Mouse (Mus musculus) cerebellum, adult 11 months (tissue): Measurements from ENCODE around the gene Kdf1.

Source experiments
- DNase-seq: peaks from one replicate; pipeline ENCODE4 v3.0.0; 2022

The Kdf1 gene

DNA sequence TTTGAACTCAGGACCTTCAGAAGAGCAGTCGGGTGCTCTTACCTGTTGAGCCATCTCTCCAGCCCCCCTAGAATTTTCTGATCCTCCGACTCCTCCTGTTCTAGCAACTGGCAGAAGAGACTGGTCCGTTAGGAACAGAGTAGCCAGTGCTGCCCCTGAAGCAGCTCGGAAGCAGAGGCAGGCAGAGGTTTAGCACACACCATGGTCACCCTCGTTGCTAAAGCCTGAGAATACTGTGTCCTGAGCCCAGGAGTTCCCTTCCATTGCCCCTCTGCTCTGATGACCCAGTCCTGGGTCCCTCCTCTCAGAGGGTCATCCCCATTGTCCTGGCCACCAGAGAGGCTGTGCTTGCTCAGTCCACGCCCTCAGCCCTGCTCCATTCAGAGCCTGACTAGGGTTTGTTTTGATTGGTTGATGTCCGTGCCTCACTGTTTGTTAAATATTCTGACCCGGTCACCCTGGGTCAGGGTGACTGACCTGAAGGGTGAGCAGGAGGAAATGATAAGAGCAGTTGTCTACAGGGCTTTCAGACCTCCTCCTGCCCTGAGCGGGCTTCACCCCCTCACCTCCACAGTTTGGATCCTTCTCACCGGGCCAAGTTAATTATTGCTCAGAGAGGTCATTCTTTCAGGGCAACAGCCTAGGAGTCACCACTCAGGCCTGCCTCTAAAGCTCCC is 38.4 kb downstream of the Kdf1 start:
- no peak for DNase-seq

DNA sequence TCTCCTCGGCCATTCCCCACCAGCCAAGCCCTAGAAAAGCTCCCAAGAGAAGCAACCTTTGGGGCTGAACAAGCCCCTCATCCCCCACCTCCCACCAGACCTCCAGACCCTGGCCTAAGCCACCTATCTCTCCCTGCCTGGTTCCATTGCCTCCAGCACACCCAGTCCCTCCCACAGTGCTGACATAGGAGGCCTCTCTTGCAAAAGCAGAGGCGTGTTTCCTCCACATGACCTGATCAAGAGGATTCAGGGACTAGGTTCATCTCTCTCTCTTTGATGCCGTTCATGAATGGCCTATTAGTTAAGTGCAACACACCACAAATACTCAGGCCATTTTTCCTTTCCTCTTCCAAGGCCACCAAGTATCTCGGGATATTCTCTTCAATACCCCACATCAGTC is 41.1 kb downstream of the Kdf1 start:
- no peak for DNase-seq

DNA sequence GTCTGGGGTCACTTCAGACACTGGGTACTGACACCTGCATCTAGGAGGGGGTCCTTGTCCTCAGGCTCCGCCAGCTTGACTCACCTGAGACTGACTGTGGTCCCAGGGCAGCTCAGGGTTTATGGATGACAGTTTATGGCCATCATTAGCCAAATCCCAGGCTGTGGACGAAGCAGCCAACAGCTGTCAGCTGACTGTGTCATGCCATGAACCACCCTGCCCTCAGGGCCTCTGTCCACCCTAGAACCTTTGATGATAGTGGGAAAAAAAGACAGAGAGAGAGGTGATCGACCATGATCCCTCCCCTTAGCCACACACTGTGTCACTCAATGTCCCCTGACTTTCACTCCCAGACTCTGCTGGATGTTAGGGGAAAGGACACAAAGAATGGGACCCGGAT is 42.9 kb downstream of the Kdf1 start:
- no peak for DNase-seq

DNA sequence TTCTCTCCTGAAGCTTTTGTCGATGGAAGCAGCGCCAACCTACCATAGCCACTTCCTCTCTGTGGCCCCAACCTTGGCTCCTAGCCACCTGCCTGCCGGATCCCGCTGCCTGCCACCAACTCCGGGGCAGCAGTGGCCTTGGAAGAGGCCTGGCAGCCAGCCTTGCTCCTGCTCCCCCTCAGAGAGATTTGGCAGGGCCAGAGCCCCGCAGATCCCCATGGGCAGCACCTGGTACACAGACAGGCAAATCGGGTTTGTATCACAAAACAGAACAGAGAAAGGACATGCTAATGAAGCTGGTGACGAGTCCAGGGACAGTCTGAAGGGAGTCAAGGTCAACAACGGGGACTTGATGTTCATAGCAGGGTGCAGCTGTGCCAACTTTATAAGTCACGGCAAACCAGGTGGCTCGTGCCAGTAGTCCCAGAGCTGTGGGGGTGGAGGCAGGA is 44.4 kb downstream of the Kdf1 start:
- peak; percentile 80 for DNase-seq

DNA sequence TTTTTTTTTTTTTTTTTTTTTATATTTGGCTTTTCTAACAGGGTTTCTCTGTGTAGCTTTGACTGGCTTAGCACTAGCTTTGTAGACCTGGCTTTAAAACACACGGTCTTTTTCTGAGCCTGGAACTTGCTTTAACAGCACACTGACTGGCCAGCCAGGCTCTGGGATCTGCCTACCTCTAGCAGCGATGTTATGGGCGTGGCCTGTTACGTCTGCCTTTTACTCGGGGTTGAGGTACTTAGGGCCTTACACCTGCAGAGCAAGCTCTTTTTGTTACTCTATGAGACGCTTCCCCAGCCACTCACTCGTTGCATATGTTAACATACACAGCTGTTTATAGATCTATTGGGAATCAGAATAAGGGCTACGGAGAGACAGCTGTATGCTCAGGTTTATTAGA is 48.5 kb downstream of the Kdf1 start:
- DNase-seq = no peak

DNA sequence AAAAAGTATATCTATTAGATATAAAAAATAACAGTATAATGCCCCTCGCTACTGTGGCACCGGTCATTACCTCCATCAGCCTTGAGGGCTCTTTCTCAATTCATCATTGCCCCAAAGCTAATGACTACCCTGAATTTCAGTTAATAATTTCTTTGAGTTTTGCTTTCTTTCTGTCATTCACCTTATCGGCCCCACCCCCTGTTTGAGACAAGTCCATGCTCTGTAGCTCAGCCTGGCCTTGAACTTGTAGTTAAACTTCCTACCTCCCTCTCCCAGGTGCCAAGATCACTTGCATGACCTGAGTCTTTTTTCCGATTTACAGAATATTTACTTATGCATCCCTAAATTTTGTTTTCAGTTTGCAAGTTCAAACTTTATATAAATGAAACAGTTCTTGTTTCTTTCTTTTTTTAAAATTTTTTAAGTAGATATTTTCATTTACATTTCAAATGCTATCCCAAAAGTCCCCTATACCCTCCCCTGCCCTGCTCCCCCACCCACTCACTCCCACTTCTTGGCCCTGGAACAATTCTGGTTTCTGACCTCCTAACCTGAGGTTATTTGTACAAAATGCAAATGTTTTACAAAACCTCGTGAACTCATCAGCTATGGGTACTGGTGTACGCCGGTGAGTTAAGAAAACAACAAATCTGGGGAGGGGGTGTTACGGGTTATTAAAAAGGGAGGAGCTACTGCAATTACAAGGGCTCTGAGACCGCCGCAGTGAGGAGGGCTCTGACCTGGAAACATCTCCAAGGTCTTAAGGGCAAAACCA is 50.7 kb downstream of the Kdf1 start:
- DNase-seq = no peak

DNA sequence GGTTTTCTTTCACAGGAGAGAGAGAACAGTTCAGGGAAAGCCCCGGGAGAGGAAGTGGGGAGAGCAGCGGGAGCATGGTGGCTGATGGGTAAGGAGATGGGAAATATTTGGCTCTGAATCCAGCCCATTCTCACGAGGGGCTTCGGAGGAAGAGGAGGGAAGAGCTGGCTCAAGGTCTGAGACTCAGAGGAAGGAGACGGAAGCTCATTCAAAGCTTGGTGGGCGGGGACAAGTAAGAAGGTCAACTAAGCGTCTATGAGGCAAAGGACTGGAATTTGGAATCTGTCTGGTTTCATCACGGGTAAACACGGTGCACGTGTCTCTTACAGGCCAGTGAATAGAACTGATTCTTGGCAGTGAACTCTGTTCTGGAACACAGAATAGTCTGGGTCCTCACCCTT is 51.3 kb downstream of the Kdf1 start:
- DNase-seq = no peak

DNA sequence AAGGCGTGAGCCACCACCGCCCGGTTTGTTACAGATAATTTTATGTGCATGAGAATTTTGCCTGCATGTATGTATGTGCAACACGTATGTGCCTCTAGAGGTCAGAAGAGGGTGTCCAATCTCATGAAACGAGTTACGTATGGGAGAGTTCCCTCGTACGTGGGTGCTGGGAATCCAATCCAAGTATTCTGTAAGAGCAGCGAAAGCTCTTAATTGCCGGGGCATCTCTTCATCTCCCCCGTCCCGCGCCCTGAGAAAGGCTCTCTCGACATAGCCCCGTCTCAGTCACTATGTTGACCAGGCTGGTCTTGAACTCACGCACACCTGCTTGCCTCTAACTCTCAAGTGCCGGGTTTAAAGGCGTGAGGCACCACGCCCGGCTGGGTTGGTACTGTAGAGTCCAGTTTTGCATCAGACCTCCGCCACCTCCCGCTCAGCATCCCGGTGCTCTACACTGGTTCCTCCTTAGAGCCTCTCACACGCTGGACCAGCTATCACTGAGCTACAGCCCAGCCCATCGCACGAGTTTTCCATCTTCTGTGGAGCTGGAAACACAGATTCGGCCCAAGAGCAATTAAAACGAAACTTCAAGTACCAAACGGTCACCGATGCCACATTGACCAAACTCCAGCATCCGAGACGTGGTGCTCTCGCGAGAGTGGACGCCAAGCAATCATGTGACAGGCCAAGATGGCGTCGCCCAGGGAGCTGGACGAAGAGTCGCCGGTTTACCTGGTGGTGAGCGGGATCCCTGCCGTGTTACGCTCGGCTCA is 55.5 kb downstream of the Kdf1 start, which contains the start of gene Gpatch3:
Gene Gpatch3, plus strand, starts transcription at position 676 of the 773 bp plus-strand sequence.
- DNase-seq = peak; percentile 88

DNA sequence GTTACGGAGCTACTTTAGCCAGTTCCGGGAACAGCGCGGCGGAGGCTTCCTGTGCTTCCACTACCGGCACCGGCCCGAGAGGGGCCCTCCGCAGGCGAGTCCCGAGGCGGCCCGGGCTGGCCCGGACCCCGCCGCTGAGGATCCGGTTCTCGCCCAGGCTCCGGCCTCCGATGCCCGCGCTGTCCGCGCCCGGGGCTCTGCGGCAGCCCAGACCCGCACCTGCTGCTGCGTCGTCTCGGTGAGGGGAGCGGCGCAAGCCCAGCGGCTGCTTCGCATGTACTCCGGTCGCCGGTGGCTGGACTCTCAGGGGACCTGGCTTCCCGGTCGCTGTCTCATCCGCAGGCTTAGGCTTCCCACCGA is 56.1 kb downstream of the Kdf1 start:
- DNase-seq = no peak

DNA sequence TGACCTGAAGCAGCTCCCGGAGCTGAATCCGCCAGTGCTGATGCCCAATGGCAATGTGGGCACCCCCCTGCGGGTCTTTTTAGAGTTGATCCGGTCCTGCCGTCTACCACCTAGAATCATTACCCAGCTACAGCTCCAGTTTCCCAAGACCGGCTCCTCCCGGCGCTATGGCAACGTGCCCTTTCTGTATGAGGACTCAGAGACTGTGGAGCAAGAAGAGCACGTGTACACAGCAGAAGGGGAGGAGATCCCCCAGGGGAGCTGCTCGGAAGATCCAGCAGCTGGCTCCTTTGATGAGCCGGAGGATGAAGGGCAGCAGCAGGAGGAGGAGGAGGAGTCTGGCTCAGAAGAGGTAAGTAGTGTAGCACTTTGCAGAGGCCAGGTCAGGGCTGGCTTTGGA is 59.2 kb downstream of the Kdf1 start:
- DNase-seq = no peak
